Mouse (Mus musculus) lung, adult 2 months (tissue): ENCODE measurements around the gene Scamp4. TPM values are rescaled to one million over a fixed set of nuclear protein-coding genes. Genes with fewer than 3 reads are reported as not detected.
A peak's percentile ranks its signal among the peaks of the same experiment; 100 is the strongest.

Experiments used
- DNase-seq: peaks from one replicate; pipeline ENCODE4 v3.0.0; 2022
- H3K4me1 ChIP-seq: fragments of 200-500 bp; 2 replicates; pipeline ENCODE4 v1.6.1; 2011; ENCODE audit warnings: low read length; ENCODE audit not compliant: control insufficient read depth, insufficient read depth
- H3K4me3 ChIP-seq: fragments of 200-500 bp; replicated peaks from 2 replicates; pipeline ENCODE3; 2011; ENCODE audit warnings: low read depth, mild to moderate bottlenecking, control low read depth, low read length; ENCODE audit errors: extremely low read depth
- CTCF ChIP-seq: fragments of 200-500 bp; IDR thresholded peaks from 2 replicates; pipeline ENCODE4 v1.5.1; 2011; ENCODE audit warnings: mild to moderate bottlenecking, low read length, control low read depth; ENCODE audit not compliant: insufficient read depth
- POLR2A ChIP-seq: fragments of 200-500 bp; IDR thresholded peaks from 2 replicates; pipeline ENCODE4 v1.6.1; 2011; ENCODE audit warnings: low read depth, mild to moderate bottlenecking, control low read depth, low read length, borderline replicate concordance; ENCODE audit errors: extremely low read depth
- WGBS: fragments of 180-500 bp; shearing (Covaris S2); methylation state at CpG from one replicate; pipeline ENCODE4 v1.1.7; 2018; 5-methylcytosine and 5-hydroxymethylcytosine counted together
- polyA plus RNA-seq: library from polyadenylated mRNA; depleted of rRNA; stranded (reverse); fragments of >200 nt; gene quantifications from 2 replicates; pipeline ENCODE4 v1.2.3, GENCODE M21; 2012

Gene Scamp4
- polyA plus RNA-seq, 1 experiment, result 110 TPM

- Histone ChIP-seq H3K4me1 (no peaks in the 10 kb centered on the region), H3K4me3 (peak within 1 kb of the TSS; percentile 90)
- WGBS, result under 1% methylated on average over 84 of the region's 97 CpGs
- DNase-seq, result peak; percentile 99
- peak; percentile 93; the same call in 1 of the 2 replicates for TF ChIP-seq POLR2A
- no peak for TF ChIP-seq CTCF
These were observed 25.2 kb upstream of the Scamp4 start, which contains the start of gene Klf16 for GRCm38 (mm10) chr10:80577195-80578130. Gene Klf16, minus strand, starts transcription at chr10:80577321.

DNA sequence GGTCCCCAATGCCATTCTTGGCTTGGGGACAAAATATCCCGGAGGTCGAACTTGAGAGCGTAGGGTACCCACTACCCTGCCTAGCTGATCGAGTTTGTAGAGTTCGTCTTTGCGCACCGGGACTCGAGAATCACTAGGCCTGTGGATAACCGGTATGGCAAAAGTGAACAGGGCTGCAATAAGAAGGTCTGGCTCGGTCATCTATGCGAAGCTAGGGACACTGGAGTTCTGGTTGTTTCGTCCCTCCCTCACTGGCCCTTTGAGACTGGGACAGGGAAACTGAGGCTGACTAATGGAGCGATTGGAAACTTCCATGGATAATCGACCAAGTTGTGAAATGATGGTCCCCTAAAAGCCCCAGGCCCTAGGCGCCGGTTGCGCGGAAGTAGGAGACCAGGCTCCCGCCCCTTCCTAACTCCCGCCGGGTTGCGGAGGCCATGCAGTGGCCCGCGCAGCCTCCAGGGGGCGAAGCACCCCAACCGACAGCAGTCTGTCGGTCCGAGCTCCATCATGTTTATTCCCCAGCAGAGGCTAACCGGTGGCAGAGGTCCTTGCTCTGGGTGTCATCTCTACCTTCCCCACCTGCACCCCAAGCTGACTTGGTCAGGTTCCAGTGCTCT is 24.4 kb upstream of the Scamp4 start:
- TF ChIP-seq POLR2A (no peak), CTCF (peak; percentile 71)
- DNase-seq, result peak; percentile 80
- WGBS, result under 1% methylated on average over 29 of the region's 29 CpGs

DNA sequence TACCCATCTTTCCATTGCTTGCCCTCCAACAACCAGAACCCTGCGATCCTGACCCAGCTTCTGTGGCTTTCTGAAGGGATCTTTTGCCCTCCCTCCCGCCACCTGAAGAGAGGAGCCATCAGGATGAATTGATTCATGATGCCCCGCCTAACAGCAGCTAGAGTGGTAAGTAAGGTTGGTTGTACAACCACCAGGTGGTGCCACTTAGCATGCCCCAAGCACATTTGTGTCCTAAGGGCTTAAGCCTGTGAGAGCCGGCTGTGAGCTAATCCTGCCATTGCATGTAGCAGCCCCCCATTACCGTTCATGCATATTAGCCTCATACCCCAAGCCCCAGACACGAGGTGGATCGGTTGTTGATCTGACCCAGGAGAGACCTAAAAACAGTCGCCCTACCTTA is 23.8 kb upstream of the Scamp4 start:
- Histone ChIP-seq H3K4me1 (peaks cover 2% of the 10 kb centered on the region; the same call in 1 of the 2 replicates), H3K4me3 (no peak overlapping the region)
- peak; percentile 55 for TF ChIP-seq CTCF
- no peak for TF ChIP-seq POLR2A
- no peak for DNase-seq
- 9% methylated on average over 8 of the region's 8 CpGs for WGBS

More for the DNA sequence above, 24.4 kb upstream of the Scamp4 start:
- Histone ChIP-seq H3K4me1 (no peaks in the 10 kb centered on the region), H3K4me3 (peak overlapping the region; percentile 90)

DNA sequence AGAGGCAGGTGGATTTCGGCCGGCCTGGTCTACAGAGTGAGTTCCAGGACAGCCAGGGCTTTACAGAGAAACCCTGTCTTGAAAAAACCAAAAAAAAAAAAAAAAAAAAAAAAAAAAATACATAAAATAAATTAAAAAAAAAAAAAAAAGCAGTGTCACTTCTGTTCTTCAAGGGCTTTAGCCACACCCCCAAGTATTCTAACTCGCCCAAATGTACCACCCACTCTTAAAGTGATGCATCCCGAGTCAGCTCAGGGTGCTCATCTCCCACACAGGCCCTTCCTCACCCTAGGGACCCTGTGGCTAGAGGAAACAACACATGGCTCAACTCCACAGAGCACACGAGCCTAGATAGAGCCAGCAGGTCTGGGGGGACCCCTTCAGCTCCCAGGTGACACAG is 19.6 kb upstream of the Scamp4 start:
- WGBS, result 71% methylated on average over 5 of the region's 5 CpGs
- no peak for DNase-seq
- no peak for TF ChIP-seq POLR2A
- TF ChIP-seq CTCF, result no peak

GRCm38 (mm10) chr10:80584045-80584488 is 18.6 kb upstream of the Scamp4 start:
- TF ChIP-seq CTCF, result no peak
- TF ChIP-seq POLR2A, result no peak
- peak; percentile 5 for DNase-seq
- Histone ChIP-seq H3K4me1 (peaks cover 28% of the 10 kb centered on the region), H3K4me3 (no peak overlapping the region)
- WGBS, result 42% methylated on average over 12 of the region's 12 CpGs

More for the DNA sequence above, 19.6 kb upstream of the Scamp4 start:
- H3K4me1 ChIP-seq, result peaks cover 26% of the 10 kb centered on the region
- H3K4me3 ChIP-seq, result no peak overlapping the region

- TF ChIP-seq CTCF (no peak), POLR2A (no peak)
- no peak overlapping the region for H3K4me3 ChIP-seq
- 50% methylated on average over 12 of the region's 12 CpGs for WGBS
- DNase-seq, result no peak
- H3K4me1 ChIP-seq, result peaks cover 33% of the 10 kb centered on the region
These were observed 17.8 kb upstream of the Scamp4 start for GRCm38 (mm10) chr10:80584642-80585552.

GRCm38 (mm10) chr10:80585581-80585980 is 17.1 kb upstream of the Scamp4 start:
- H3K4me3 ChIP-seq, result no peak overlapping the region
- no peak for DNase-seq
- WGBS, result 82% methylated on average over 8 of the region's 8 CpGs
- H3K4me1 ChIP-seq, result peaks cover 33% of the 10 kb centered on the region
- no peak for TF ChIP-seq POLR2A
- no peak for TF ChIP-seq CTCF

DNA sequence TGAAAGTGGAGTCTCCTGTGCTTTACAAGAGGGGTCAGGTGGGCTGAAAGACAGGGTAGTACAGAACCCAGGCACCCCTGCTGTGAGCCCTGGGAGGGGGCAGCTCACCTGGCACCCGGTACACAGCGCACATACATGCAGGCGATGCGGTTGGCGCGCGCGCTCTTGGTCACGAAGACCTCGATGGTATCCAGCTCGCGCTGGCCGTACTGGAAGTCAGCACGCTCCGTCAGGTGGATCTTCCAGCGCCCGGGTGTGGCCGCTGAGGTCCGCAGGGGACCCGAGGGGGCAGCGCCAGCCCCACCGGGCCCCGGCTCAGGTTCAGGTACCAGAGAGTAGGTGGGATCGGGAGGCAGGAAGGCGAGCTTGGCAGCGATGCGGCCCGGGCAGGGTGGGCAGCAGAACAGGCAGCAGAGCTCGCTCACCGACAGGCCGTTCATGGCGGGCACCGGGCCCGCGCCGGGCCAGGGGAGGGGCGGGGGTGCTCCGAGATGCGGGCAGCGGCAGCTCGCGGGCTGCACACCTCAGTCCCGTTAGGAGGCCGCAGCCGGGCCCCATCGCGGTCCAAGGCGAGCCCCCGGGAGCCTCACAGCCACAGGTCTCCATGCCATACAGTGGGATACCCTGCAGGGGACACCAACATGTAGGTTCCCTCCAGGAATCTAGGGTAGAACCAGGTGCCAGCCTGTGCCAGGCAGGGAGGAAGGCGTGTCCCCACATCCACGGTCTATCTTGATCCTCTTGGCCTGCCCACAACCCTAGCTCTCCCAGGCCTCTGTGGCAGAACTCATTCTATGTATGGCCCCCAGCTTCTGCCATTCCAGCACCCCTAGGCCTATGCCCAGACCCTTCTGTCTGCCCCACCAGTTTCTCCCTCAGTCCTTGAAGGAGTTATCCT is 16.0 kb upstream of the Scamp4 start:
- 77% methylated on average over 34 of the region's 51 CpGs for WGBS
- no peak for DNase-seq
- TF ChIP-seq CTCF (no peak), POLR2A (no peak)
- H3K4me1 ChIP-seq, result peaks cover 33% of the 10 kb centered on the region
- peak overlapping the region; percentile 58 for H3K4me3 ChIP-seq
